In the genomic region with DNA sequence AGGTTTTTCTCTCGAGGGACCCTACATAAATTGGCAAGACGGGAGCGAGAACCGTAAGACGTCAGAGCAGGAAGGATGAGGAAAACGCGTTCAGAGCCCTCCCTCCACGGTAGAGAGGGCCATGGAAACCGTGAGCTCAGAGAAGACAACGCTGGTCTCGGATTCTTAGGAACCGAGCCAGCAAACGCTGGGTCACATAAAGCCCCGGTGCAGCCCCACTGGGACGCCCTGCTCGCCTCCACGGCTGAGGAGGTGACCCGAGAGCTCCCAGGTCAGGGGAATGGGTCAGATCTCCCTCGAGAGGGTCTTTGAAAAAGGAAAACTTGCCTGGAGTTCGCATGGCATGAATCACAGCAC, we compare ENCODE assay signal across 7 mouse cellular contexts. TPM values are rescaled to one million over a fixed set of nuclear protein-coding genes. Genes with fewer than 3 reads are reported as not detected.
DNase-seq lines count a peak whose midpoint lies in the region; ATAC-seq and TF ChIP-seq lines count a peak whose summit lies in the region.

No protein-coding gene starts in this region.

- peaks cover 22% of the 10 kb centered on the region for H3K36me3 ChIP-seq in megakaryocyte, embryonic 14.5 days (replicated peaks; ENCODE audit: low read length)
- peaks cover 18% of the 10 kb centered on the region for H3K36me3 ChIP-seq in hindbrain, embryonic 12.5 days

- no peaks in the 10 kb centered on the region for H3K9me3 ChIP-seq in megakaryocyte, embryonic 14.5 days
- H3K9me3 ChIP-seq in hindbrain, embryonic 12.5 days (replicated peaks), result no peaks in the 10 kb centered on the region

- H3K4me2 ChIP-seq in hindbrain, embryonic 12.5 days (replicated peaks), result peak overlapping the region; percentile 84

- DNase-seq in lung, postnatal 10 days, result peak; percentile 23
- no peak for DNase-seq in B cell, adult 2 months
- no peak for DNase-seq in right cerebral cortex, postnatal 36 days (ENCODE audit: low spot score in 2 of 2)

- no peak overlapping the region for H3K27ac ChIP-seq in embryonic fibroblast, embryonic 13.5 days (ENCODE audit: insufficient read depth, low read length)
- peak overlapping the region; percentile 68 for H3K27ac ChIP-seq in hindbrain, embryonic 12.5 days

- TF ChIP-seq POLR2A in embryonic fibroblast, embryonic 13.5 days (IDR thresholded peaks at IDR 0.05; ENCODE audit: low read depth, low read length), result no peak

- TF ChIP-seq CTCF in embryonic fibroblast, embryonic 13.5 days (IDR thresholded peaks at IDR 0.05; ENCODE audit: borderline replicate concordance, insufficient read depth, low read length), result no peak

- WGBS in hindbrain, embryonic 12.5 days, result under 1% methylated on average over 20 of the region's 20 CpGs

- ATAC-seq in megakaryocyte, adult 5-6 weeks (ENCODE audit: poor library complexity, severe bottlenecking), result no peak
- ATAC-seq in hindbrain, embryonic 12.5 days (ENCODE audit: low FRiP score), result peak; percentile 74

- peak overlapping the region; percentile 97 for H3K4me3 ChIP-seq in megakaryocyte, embryonic 14.5 days (replicated peaks)
- peak overlapping the region; percentile 96 for H3K4me3 ChIP-seq in embryonic fibroblast, embryonic 13.5 days (ENCODE audit: insufficient read depth, low read length)
- H3K4me3 ChIP-seq in hindbrain, embryonic 12.5 days, result peak overlapping the region; percentile 60

- peaks cover 13% of the 10 kb centered on the region for H3K27me3 ChIP-seq in megakaryocyte, embryonic 14.5 days (replicated peaks)
- peaks cover 20% of the 10 kb centered on the region for H3K27me3 ChIP-seq in hindbrain, embryonic 12.5 days

- H3K4me1 ChIP-seq in megakaryocyte, embryonic 14.5 days, result peaks cover 18% of the 10 kb centered on the region
- H3K4me1 ChIP-seq in embryonic fibroblast, embryonic 13.5 days (ENCODE audit: control insufficient read depth, insufficient read depth, low read length), result peaks cover 12% of the 10 kb centered on the region
- H3K4me1 ChIP-seq in hindbrain, embryonic 12.5 days, result peaks cover 8% of the 10 kb centered on the region

- H3K9ac ChIP-seq in hindbrain, embryonic 12.5 days, result peak overlapping the region; percentile 60

RNA-seq across cellular contexts. Expression of a gene that starts 0.4 kb away (rescaled TPM):
- 1.8 and 8.1 TPM in 2 replicates for polyA plus RNA-seq in megakaryocyte, embryonic 14.5 days (2012; ENCODE audit: insufficient read depth, low replicate concordance)
- total RNA-seq in megakaryocyte, adult 5-6 weeks (2015), result 30.9 and 34.0 TPM in 2 replicates
- 21.7 and 23.9 TPM in 2 replicates for total RNA-seq in megakaryocyte, adult 5-6 weeks (2017)
- 51.8 and 54.7 TPM in 2 replicates for polyA plus RNA-seq in embryonic fibroblast, embryonic 13.5 days (2011; ENCODE audit: insufficient read length, low read depth, missing spikeins)
- 64.3 and 69.3 TPM in 2 replicates for polyA plus RNA-seq in hindbrain, embryonic 12.5 days (2016; fragmentation: Nextera tagmentation; extraction: Ambion mirVana)

RNA-seq across cellular contexts. Expression of a gene that starts 16.1 kb away (rescaled TPM):
- polyA plus RNA-seq in megakaryocyte, embryonic 14.5 days (2012; ENCODE audit: insufficient read depth, low replicate concordance), result not detected in 2 replicates
- total RNA-seq in megakaryocyte, adult 5-6 weeks (2015), result 1.0 and 1.5 TPM in 2 replicates
- 0.15 and 0.61 TPM in 2 replicates for total RNA-seq in megakaryocyte, adult 5-6 weeks (2017)
- 0.32 TPM in 1 of 2 replicates, not detected in the other for polyA plus RNA-seq in embryonic fibroblast, embryonic 13.5 days (2011; ENCODE audit: insufficient read length, low read depth, missing spikeins)
- 0.59 and 0.93 TPM in 2 replicates for polyA plus RNA-seq in hindbrain, embryonic 12.5 days (2016; fragmentation: Nextera tagmentation; extraction: Ambion mirVana)

RNA-seq across cellular contexts. Expression of a gene that starts 31.3 kb away (rescaled TPM):
- 4.2 and 5.0 TPM in 2 replicates for polyA plus RNA-seq in megakaryocyte, embryonic 14.5 days (2012; ENCODE audit: insufficient read depth, low replicate concordance)
- total RNA-seq in megakaryocyte, adult 5-6 weeks (2015), result 6.3 and 7.0 TPM in 2 replicates
- 1.3 and 1.4 TPM in 2 replicates for total RNA-seq in megakaryocyte, adult 5-6 weeks (2017)
- polyA plus RNA-seq in embryonic fibroblast, embryonic 13.5 days (2011; ENCODE audit: insufficient read length, low read depth, missing spikeins), result 1.6 and 3.8 TPM in 2 replicates
- 0.84 and 1.2 TPM in 2 replicates for polyA plus RNA-seq in hindbrain, embryonic 12.5 days (2016; fragmentation: Nextera tagmentation; extraction: Ambion mirVana)
